Mouse (Mus musculus) MEL (cell line): ENCODE measurements around the gene Msx1. TPM values are rescaled to one million over a fixed set of nuclear protein-coding genes. Genes with fewer than 3 reads are reported as not detected.

Experiments
- DNase-seq: peaks from one replicate; pipeline ENCODE4 v3.0.0; 2011; ENCODE audit warnings: low read depth, low spot score
- H3K27ac ChIP-seq: 2 replicates; pipeline ENCODE4 v1.5.1; 2012; ENCODE audit warnings: low read depth, mild to moderate bottlenecking, control low read depth, low read length, moderate library complexity; ENCODE audit not compliant: control insufficient read depth
- H3K27me3 ChIP-seq, 2 experiments: fragments of 150-350 bp in 1 of 2; sonication (generic) in 1 of 2; 2 replicates each; pipeline ENCODE4 v1.6.1; 2012; ENCODE audit warnings: low read length in 2 of 2, mild to moderate bottlenecking in 2 of 2, improper control_type of control experiment in 1 of 2, moderate library complexity in 1 of 2; ENCODE audit not compliant: insufficient read depth in 2 of 2, control insufficient read depth in 1 of 2
- H3K36me3 ChIP-seq, 2 experiments: 2 replicates each; pipeline ENCODE4 v1.6.1; 2012 to 2014; ENCODE audit warnings: low read length in 2 of 2, improper control_type of control experiment in 1 of 2, inconsistent platforms in 1 of 2, mild to moderate bottlenecking in 1 of 2; ENCODE audit not compliant: insufficient read depth in 2 of 2, control insufficient read depth in 1 of 2
- H3K4me1 ChIP-seq, 2 experiments: fragments of 150-350 bp in 1 of 2; sonication (generic) in 1 of 2; 2 replicates each; pipeline ENCODE4 v1.6.1; 2012; ENCODE audit warnings: low read length in 2 of 2, improper control_type of control experiment in 1 of 2, mild to moderate bottlenecking in 1 of 2; ENCODE audit not compliant: insufficient read depth in 2 of 2, control insufficient read depth in 1 of 2
- H3K4me3 ChIP-seq, 2 experiments: fragments of 150-350 bp in 1 of 2; sonication (generic) in 1 of 2; 2 replicates each; pipeline ENCODE4 v1.5.1; 2012; ENCODE audit warnings: low read depth in 2 of 2, low read length in 2 of 2, mild to moderate bottlenecking in 2 of 2, moderate library complexity in 2 of 2, control low read depth in 1 of 2, improper control_type of control experiment in 1 of 2; ENCODE audit not compliant: control insufficient read depth in 1 of 2, insufficient read depth in 1 of 2
- H3K79me2 ChIP-seq: 2 replicates; pipeline ENCODE4 v1.6.1; 2012; ENCODE audit warnings: mild to moderate bottlenecking, low read length, moderate library complexity; ENCODE audit not compliant: control insufficient read depth, poor library complexity, insufficient read depth
- H3K9ac ChIP-seq: 2 replicates; pipeline ENCODE4 v1.6.1; 2012; ENCODE audit warnings: low read depth, mild to moderate bottlenecking, control low read depth, low read length, moderate library complexity; ENCODE audit not compliant: control insufficient read depth, poor library complexity, severe bottlenecking
- H3K9me3 ChIP-seq: fragments of 150-350 bp; sonication (generic); replicated peaks from 2 replicates; pipeline ENCODE4 v1.6.1; 2012; ENCODE audit warnings: mild to moderate bottlenecking, low read length, improper control_type of control experiment, moderate library complexity; ENCODE audit not compliant: insufficient read depth
- CHD1 ChIP-seq: IDR thresholded peaks from 2 replicates; pipeline ENCODE4 v1.6.1; 2012; ENCODE audit warnings: low read depth, mild to moderate bottlenecking, inconsistent platforms, low read length, improper control_type of control experiment
- CTCF ChIP-seq, 3 experiments: IDR thresholded peaks in 2 of 3; conservative IDR thresholded peaks in 1 of 3; 2 replicates each; pipeline ENCODE4 v1.5.1; 2011 to 2012; ENCODE audit warnings: low read length in 3 of 3, low read depth in 2 of 3, mild to moderate bottlenecking in 2 of 3, improper control_type of control experiment in 1 of 3, inconsistent platforms in 1 of 3, mixed read lengths in 1 of 3, moderate library complexity in 1 of 3; ENCODE audit not compliant: control insufficient read depth in 1 of 3, insufficient read depth in 1 of 3, poor library complexity in 1 of 3, severe bottlenecking in 1 of 3
- E2F4 ChIP-seq: IDR thresholded peaks from 2 replicates; pipeline ENCODE4 v1.6.1; 2011; ENCODE audit warnings: low read depth, low read length, improper control_type of control experiment, borderline replicate concordance
- ELF1 ChIP-seq: IDR thresholded peaks from 2 replicates; pipeline ENCODE4 v1.6.1; 2014; ENCODE audit warnings: low read depth, mild to moderate bottlenecking, inconsistent platforms, low read length, improper control_type of control experiment, moderate library complexity
- EP300 ChIP-seq, 2 experiments: IDR thresholded peaks; 2 replicates each; pipeline ENCODE4 v1.6.1; 2011; ENCODE audit warnings: improper control_type of control experiment in 2 of 2, low read length in 2 of 2, low read depth in 1 of 2, mild to moderate bottlenecking in 1 of 2
- GABPA ChIP-seq: IDR thresholded peaks from 2 replicates; pipeline ENCODE4 v1.6.1; 2012; ENCODE audit warnings: low read depth, mild to moderate bottlenecking, inconsistent platforms, low read length, improper control_type of control experiment, moderate library complexity
- GATA1 ChIP-seq: IDR thresholded peaks from 2 replicates; pipeline ENCODE4 v1.6.1; 2011; ENCODE audit warnings: low read depth, low read length, improper control_type of control experiment
- HCFC1 ChIP-seq: IDR thresholded peaks from 2 replicates; pipeline ENCODE4 v1.6.1; 2012; ENCODE audit warnings: low read depth, mild to moderate bottlenecking, inconsistent platforms, low read length, improper control_type of control experiment, moderate library complexity
- JUND ChIP-seq: IDR thresholded peaks from 2 replicates; pipeline ENCODE4 v1.6.1; 2011; ENCODE audit warnings: low read depth, mild to moderate bottlenecking, improper control_type of control experiment, low read length
- KAT2A ChIP-seq: conservative IDR thresholded peaks from 2 replicates; pipeline ENCODE4 v1.6.1; 2012; ENCODE audit warnings: low read depth, low read length, improper control_type of control experiment, inconsistent platforms
- MAX ChIP-seq: IDR thresholded peaks from 2 replicates; pipeline ENCODE4 v1.6.1; 2011; ENCODE audit warnings: low read length, improper control_type of control experiment
- MEF2A ChIP-seq: IDR thresholded peaks from 2 replicates; pipeline ENCODE4 v1.6.1; 2014; ENCODE audit warnings: low read depth, mild to moderate bottlenecking, inconsistent platforms, low read length, improper control_type of control experiment; ENCODE audit not compliant: poor library complexity, insufficient replicate concordance, severe bottlenecking; ENCODE audit errors: extremely low read depth
- MXI1 ChIP-seq: IDR thresholded peaks from 2 replicates; pipeline ENCODE4 v1.6.1; 2011; ENCODE audit warnings: mild to moderate bottlenecking, low read depth, low read length, improper control_type of control experiment
- MYB ChIP-seq: IDR thresholded peaks from 2 replicates; pipeline ENCODE4 v1.6.1; 2011; ENCODE audit warnings: mild to moderate bottlenecking, low read depth, low read length, improper control_type of control experiment
- MYC ChIP-seq: IDR thresholded peaks from 2 replicates; pipeline ENCODE4 v1.6.1; 2011; ENCODE audit warnings: low read depth, mild to moderate bottlenecking, low read length, improper control_type of control experiment, moderate library complexity
- NELFE ChIP-seq: IDR thresholded peaks from 2 replicates; pipeline ENCODE4 v1.6.1; 2011; ENCODE audit warnings: low read depth, low read length, improper control_type of control experiment
- NRF1 ChIP-seq: IDR thresholded peaks from 2 replicates; pipeline ENCODE4 v1.6.1; 2014; ENCODE audit warnings: low read depth, mild to moderate bottlenecking, inconsistent platforms, low read length, improper control_type of control experiment, moderate library complexity; ENCODE audit not compliant: poor library complexity, insufficient read depth, severe bottlenecking
- RAD21 ChIP-seq: IDR thresholded peaks from 2 replicates; pipeline ENCODE4 v1.6.1; 2011; ENCODE audit warnings: mild to moderate bottlenecking, low read depth, low read length, improper control_type of control experiment
- RCOR1 ChIP-seq: IDR thresholded peaks from 2 replicates; pipeline ENCODE4 v1.6.1; 2012; ENCODE audit warnings: low read depth, mild to moderate bottlenecking, inconsistent platforms, low read length, improper control_type of control experiment
- SMC3 ChIP-seq: IDR thresholded peaks from 2 replicates; pipeline ENCODE4 v1.6.1; 2011; ENCODE audit warnings: low read depth, low read length, improper control_type of control experiment
- TAL1 ChIP-seq: IDR thresholded peaks from 2 replicates; pipeline ENCODE4 v1.6.1; 2012; ENCODE audit warnings: mild to moderate bottlenecking, inconsistent platforms, low read length, moderate library complexity, mixed read lengths
- TCF12 ChIP-seq: IDR thresholded peaks from 2 replicates; pipeline ENCODE4 v1.6.1; 2014; ENCODE audit warnings: low read depth, mild to moderate bottlenecking, inconsistent platforms, low read length, improper control_type of control experiment, moderate library complexity
- UBTF ChIP-seq: IDR thresholded peaks from 2 replicates; pipeline ENCODE4 v1.6.1; 2012; ENCODE audit warnings: low read depth, mild to moderate bottlenecking, inconsistent platforms, low read length, improper control_type of control experiment, moderate library complexity, borderline replicate concordance; ENCODE audit not compliant: insufficient read depth
- USF2 ChIP-seq, 2 experiments: IDR thresholded peaks; 2 replicates each; pipeline ENCODE4 v1.6.1; 2011 to 2012; ENCODE audit warnings: improper control_type of control experiment in 2 of 2, low read length in 2 of 2, borderline replicate concordance in 1 of 2, inconsistent platforms in 1 of 2, low read depth in 1 of 2, mild to moderate bottlenecking in 1 of 2; ENCODE audit not compliant: insufficient read depth in 1 of 2
- ZC3H11A ChIP-seq: IDR thresholded peaks from 2 replicates; pipeline ENCODE4 v1.6.1; 2012; ENCODE audit warnings: low read depth, mild to moderate bottlenecking, inconsistent platforms, low read length, improper control_type of control experiment
- ZKSCAN1 ChIP-seq: IDR thresholded peaks from 2 replicates; pipeline ENCODE4 v1.6.1; 2012; ENCODE audit warnings: low read depth, mild to moderate bottlenecking, inconsistent platforms, low read length, improper control_type of control experiment, moderate library complexity
- ZNF384 ChIP-seq: IDR thresholded peaks from 2 replicates; pipeline ENCODE4 v1.6.1; 2012; ENCODE audit warnings: low read depth, mild to moderate bottlenecking, inconsistent platforms, low read length, improper control_type of control experiment
- polyA plus RNA-seq, 2 experiments: library from polyadenylated mRNA; stranded (reverse) in 1 of 2; unstranded in 1 of 2; fragments of >175 nt in 1 of 2; fragments of >200 nt in 1 of 2; gene quantifications; 2 replicates each; pipeline versions ENCODE4 v1.2.1 to v1.2.4; 2012; ENCODE audit warnings: low replicate concordance in 2 of 2, low read depth in 1 of 2; ENCODE audit not compliant: insufficient read length in 2 of 2, insufficient read depth in 1 of 2, missing spikeins in 1 of 2
- total RNA-seq: library from RNA; depleted of rRNA; stranded (reverse); fragments of 300-350 nt; gene quantifications from 2 replicates; pipeline ENCODE4 v1.2.3, GENCODE M21; 2012

Msx1 gene
- total and polyA plus RNA-seq, 3 experiments = not detected

GRCm38 (mm10) chr5:37816907-37817657, 7.3 kb downstream of the Msx1 start:
- no peak overlapping the region for H3K9ac ChIP-seq
- no peak overlapping the region for H3K4me3 ChIP-seq
- TF ChIP-seq EP300 (IDR thresholded peaks at IDR 0.05; ENCODE audit: low read depth in 1 of 2, low read length in 2 of 2) (no peak), GABPA (no peak), RCOR1 (no peak), GATA1 (no peak), JUND (no peak), MXI1 (no peak), E2F4 (no peak), CHD1 (no peak), ZNF384 (no peak), MEF2A (no peak), NELFE (no peak), MYC (no peak), SMC3 (no peak), ZKSCAN1 (no peak), TAL1 (no peak), HCFC1 (no peak), MYB (no peak)
- H3K27ac ChIP-seq = no peak overlapping the region
- H3K4me1 ChIP-seq = no peaks in the 10 kb centered on the region
- no peaks in the 10 kb centered on the region for H3K9me3 ChIP-seq
- no peak for DNase-seq
- no peaks in the 10 kb centered on the region for H3K79me2 ChIP-seq
- H3K36me3 ChIP-seq = no peaks in the 10 kb centered on the region
- no peaks in the 10 kb centered on the region for H3K27me3 ChIP-seq

- no peak for DNase-seq
- Histone ChIP-seq H3K4me3 (no peak overlapping the region), H3K79me2 (no peaks in the 10 kb centered on the region), H3K36me3 (no peaks in the 10 kb centered on the region), H3K9me3 (no peaks in the 10 kb centered on the region), H3K27ac (no peak overlapping the region), H3K4me1 (no peaks in the 10 kb centered on the region), H3K27me3 (no peaks in the 10 kb centered on the region), H3K9ac (no peak overlapping the region)
- TF ChIP-seq MAX (no peak), RCOR1 (no peak), CTCF (IDR thresholded peaks at IDR 0.05 in 2 of 3, conservative IDR thresholded peaks at IDR 0.05 in 1 of 3; ENCODE audit: control insufficient read depth in 1 of 3, insufficient read depth in 1 of 3, low read depth in 2 of 3, low read length in 3 of 3, poor library complexity in 1 of 3, severe bottlenecking in 1 of 3) (no peak), ELF1 (no peak), ZC3H11A (no peak), USF2 (IDR thresholded peaks at IDR 0.05; ENCODE audit: borderline replicate concordance in 1 of 2, insufficient read depth in 1 of 2, low read depth in 1 of 2, low read length in 2 of 2) (no peak), UBTF (no peak), NRF1 (no peak), RAD21 (no peak), TCF12 (no peak), KAT2A (no peak), JUND (no peak), NELFE (no peak), GATA1 (no peak)
These were observed 8.5 kb downstream of the Msx1 start for GRCm38 (mm10) chr5:37815909-37816308.
